Mouse (Mus musculus): ENCODE measurements around the gene Gpd1. TPM values are rescaled to one million over a fixed set of nuclear protein-coding genes. Genes with fewer than 3 reads are reported as not detected.
A peak's percentile ranks its signal among the peaks of the same experiment; 100 is the strongest.
"Not testable (repeated sequence)": the region's sequence is repeated elsewhere in the genome, so short reads cannot be mapped to it uniquely, and the experiment has no call there.

The Gpd1 gene
- total and polyA plus RNA-seq, 3 experiments = 708 to 1,239 (median 1,060) TPM

DNA sequence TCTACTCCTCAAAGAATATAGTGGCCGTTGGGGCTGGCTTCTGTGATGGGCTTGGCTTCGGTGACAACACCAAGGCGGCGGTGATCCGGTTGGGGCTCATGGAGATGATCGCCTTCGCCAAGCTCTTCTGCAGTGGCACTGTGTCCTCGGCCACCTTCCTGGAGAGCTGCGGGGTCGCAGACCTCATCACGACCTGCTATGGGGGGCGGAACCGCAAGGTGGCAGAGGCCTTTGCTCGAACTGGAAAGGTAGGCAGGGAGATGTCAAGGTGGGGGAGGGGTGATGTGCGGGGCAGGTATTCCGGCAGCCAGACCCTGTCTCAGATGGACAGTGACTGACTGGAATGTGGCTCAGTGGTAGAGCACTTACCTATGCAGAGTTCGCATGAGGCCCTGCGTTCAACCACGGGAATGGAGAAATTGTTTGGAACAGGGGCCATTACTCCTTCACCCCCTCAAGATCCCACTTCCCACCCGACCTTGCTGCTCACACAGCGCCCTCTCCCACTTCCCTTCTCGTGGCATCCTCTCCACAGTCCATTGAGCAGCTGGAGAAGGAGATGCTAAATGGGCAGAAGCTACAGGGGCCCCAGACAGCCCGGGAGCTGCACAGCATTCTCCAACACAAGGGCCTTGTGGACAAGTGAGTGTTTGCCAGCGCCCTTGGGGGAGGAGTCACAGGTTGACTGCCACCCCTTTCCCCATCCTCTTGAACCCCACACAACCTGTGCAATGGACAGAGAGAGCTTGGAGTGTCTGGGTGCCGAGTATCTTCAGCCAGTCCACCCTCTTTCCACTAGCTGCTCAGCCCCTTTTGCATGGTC is 4.8 kb downstream of the Gpd1 start:
- peak; percentile 34 for DNase-seq

DNA sequence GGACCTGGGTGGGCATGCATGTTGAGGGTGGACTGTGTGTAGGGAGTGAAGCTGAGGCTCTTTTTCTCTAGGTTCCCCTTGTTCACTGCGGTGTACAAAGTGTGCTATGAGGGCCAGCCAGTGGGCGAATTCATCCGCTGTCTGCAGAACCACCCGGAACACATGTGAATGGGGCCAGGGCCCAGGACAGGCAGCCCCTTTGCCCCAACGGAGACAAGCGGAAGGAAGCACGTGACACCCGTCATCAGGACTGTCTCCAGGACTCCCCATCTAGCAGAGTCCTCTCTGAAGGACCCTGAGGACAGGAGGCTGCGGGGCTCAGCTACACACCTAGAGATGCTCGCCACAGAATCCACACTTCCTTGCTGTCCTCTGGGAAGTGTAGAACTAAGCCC is 5.8 kb downstream of the Gpd1 start:
- peak; percentile 53 for DNase-seq

DNA sequence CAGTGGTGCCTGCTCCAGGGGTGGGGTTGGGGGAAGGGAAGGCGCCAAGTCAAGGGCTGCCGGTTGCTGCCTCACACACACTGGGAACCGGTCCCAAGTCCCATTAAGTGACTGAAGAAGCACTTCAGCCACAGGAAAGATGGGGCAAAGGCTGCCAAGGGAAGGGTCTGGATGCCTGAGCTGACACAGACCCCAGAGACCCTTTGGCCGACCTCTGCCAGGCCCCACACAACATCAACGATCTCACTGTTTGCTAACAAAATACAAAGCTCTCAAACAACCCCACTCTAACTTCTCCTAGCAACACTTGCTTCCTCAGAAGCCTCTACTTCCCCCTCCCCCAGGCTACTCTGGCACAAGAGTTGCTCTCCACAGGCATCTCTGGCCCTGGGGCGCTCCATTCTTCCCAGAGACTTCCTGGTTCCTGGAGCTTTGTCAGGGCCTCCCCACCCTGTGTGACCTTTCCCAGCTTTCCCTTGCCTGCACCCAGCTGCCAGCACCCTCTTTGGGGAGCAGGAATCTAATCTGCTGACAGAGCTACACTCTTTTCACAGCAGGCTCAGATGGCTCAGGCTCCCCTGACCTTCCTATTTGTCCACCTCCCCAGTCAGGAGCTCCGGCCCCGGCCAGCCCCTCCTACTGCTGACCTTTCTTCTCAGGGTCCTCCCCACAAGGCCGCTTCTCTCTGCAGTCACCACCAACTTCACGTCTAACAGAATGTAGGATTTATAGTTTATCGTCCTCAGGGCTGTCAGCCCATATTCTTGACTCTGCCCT is 6.4 kb downstream of the Gpd1 start:
- peak; percentile 94 for DNase-seq

DNA sequence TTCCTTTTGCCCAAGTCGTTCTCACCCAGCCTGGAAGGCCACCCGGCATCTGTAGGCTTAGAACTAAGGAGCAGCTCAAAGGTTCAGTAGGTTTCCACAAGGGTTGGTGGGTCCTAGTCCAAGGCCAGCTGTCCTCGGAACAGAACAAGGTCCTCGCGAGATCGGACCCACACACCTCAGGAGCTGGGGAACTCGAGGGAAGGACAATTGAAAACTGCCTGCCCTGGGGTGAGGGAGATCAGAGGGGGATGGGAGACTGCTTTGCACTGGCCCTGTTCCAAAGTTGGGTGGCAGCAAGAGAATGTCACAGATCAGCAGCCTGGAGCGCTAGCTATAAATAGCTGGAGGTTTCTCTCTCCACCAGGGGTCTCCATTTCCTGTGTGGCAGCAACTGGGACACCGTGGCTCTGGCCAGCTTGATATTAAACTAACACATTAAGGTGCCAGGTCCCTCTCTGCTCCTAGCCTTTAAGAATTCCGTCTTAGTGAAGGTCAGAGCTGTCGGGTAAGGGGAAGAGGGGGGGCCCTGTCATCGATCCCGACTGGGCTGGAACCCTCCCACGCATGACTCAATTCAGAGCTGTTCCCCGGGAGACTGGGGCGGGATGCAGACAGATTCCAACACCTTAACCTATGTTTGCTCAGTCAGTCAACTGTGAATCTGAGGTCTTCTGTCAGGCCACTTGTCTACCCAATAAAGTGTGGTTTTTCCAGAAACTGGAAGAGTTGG is 7.1 kb downstream of the Gpd1 start:
- DNase-seq = peak; percentile 92

DNA sequence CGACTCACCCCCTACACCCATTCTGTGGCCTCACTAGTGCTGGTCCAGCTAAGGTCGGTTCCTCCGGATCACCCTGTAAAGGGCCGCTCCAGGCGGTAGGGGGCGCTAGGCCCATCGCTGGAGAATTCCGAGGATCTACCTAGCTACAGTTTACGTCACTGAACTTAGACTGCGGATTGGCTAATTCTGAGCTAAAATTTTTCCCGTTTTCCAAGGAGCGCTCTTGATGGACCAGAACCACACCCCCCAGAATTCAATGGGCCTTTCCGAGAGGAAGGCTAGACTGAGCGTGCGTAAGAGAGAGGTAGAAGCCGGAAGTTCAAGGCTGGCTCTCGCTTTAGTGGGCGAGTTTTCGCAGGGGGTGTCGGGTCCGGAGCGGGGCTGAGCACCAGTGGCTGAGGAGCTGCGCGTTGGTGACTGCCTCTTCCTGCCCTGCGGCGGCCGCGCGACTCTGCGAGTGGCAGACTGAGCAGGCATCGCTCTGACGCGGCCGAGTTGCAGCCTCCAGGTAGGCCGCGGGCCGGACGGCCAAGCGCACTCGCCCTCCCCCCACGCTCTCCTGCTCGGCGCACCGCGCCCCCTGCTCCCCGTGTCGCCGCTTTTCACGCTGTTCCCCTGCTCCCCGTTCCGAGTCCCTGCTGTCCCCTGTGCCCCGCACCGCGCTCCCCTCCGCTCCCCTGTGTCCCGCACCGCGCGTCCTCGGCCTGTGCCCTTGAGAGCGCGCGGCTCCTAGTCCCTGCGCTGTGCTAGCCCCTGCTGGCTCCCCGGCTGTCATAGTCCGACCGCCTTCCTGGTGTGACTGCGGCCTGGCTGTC is 8.2 kb downstream of the Gpd1 start, which contains the start of gene Cox14:
Gene Cox14, plus strand, starts transcription at position 278 of the 815 bp plus-strand sequence.
- DNase-seq = peak; percentile 95

GRCm38 (mm10) chr15:99726549-99726948 is 9.2 kb downstream of the Gpd1 start:
- peak; percentile 2 for DNase-seq

GRCm38 (mm10) chr15:99727039-99727438 is 9.7 kb downstream of the Gpd1 start:
- DNase-seq = not testable (repeated sequence)

DNA sequence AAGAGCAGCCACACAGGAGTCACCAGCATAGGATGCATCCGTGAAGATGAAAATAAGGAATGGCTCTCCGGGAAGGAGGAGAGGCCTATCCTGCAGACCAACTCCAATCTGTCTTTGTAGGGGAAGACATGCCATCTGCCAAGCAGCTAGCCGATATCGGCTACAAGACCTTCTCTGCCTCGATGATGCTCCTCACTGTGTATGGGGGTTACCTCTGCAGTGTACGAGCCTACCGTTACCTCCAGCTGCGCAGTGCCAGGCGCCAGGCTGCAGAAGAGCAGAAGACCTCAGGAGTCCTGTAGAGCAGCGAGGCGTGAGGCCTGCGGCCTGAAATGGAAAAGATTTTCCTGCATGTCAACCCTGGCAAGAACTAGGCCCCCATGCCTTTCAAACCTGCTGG is 10.2 kb downstream of the Gpd1 start:
- DNase-seq = peak; percentile 7

DNA sequence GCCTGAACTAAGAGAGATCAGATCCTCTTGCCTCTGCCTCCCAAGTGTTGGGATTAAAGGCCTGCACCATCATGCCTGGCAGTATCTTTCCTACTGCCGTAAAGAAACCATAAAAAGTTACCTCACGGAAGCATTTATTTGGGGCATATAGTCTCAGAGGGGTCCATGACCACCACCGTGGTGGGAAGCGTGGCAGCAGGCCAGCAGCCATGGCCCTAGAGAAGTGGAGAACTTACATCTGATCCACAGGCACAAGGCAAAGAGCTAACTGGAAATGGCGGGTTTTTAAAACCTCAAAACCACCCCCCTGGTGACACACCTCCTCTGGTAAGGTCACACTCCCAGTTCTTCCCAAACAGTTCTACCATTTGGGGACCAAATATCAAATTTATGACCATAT is 10.9 kb downstream of the Gpd1 start:
- peak; percentile 4 for DNase-seq

- DNase-seq = no peak
These were observed 11.9 kb downstream of the Gpd1 start for GRCm38 (mm10) chr15:99729056-99729783.

DNA sequence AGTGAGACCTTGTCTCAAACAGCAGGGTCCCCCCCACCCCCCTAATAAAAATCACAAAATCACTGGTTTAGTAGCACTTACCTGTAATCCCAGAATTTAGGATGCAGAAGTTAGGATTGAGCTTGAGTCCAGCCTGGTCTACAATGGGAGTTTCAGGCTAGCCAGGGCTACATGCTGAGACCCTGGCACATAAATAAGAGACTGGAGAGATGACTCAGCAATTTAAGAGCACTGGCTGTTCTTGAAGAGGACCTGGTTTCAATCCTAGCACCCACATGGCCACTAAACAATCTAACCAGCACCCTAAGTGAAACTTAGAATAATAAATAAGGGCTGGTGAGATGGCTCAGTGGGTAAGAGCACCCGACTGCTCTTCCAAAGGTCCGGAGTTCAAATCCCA is 13.9 kb downstream of the Gpd1 start:
- DNase-seq = no peak

- no peak for DNase-seq
These were observed 14.4 kb downstream of the Gpd1 start for GRCm38 (mm10) chr15:99731678-99732077.

GRCm38 (mm10) chr15:99733186-99733585 is 15.9 kb downstream of the Gpd1 start:
- DNase-seq = peak; percentile 48

DNA sequence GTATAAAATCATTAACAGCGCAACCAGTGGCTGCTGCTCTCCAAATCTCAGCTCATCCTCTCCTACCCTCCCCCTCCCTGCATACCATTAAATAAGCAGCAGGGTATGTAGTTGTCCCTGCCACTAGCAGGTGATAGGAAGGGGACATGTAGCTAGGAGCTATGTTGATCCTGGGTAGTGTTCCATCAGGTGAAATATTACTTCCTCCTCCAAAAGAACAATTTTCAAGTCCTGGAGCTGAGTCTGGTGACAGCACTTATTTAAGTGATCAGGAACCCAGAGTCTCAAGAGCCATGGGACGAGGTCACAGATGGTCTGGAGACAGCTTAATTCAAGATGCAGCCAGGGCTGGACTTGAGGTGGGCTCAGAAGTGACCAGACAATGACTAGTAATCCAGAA is 18.3 kb downstream of the Gpd1 start:
- peak; percentile 100 for DNase-seq

GRCm38 (mm10) chr15:99736675-99737074 is 19.4 kb downstream of the Gpd1 start:
- DNase-seq = no peak

DNA sequence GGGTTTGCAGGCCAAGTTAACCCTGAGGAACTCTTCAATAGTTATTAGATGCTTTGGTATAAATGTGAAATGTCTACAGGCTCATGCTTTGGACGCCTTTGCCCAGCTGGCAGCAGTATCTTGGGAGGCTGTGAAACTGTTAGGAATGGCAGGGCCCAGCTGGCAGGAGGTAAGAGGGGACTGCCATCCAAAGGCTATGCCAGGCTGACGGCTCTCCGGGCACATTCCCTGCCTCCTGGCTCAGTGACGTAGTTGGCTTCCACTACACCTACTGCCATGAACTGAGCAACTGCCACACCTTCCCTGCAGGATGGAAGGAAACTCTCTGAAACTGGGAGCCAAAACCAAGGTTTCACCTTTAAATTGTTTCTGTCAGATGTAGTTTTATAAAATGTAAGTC is 22.9 kb downstream of the Gpd1 start:
- peak; percentile 15 for DNase-seq

GRCm38 (mm10) chr15:99754204-99754603 is 36.9 kb downstream of the Gpd1 start:
- DNase-seq = no peak

- no peak for DNase-seq
These were observed 50.2 kb downstream of the Gpd1 start for GRCm38 (mm10) chr15:99767467-99767866.

DNA sequence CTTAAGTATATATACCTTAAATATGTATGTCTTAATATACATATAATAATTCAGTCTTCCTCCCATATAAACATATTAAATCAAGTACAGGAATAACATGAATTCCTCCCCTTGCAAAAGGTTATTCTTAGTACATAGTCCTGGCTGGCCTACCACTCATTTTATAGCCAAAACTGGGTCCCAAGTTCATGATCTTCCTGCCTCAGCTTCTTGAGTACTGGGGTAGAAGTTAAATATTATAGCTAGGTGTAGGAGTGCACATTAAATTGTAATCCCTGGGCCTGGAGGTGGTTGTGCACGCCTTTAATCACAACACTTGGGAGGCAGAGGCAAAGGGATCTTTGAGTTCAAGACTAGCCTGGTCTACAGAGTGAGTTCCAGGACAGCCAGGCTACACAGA is 51.4 kb downstream of the Gpd1 start:
- no peak for DNase-seq

GRCm38 (mm10) chr15:99771004-99771500 is 53.7 kb downstream of the Gpd1 start:
- DNase-seq = no peak
